Mouse (Mus musculus): ENCODE data around the gene Galnt7. TPM values are rescaled to one million over a fixed set of nuclear protein-coding genes. Genes with fewer than 3 reads are reported as not detected.

The Galnt7 gene
- polyA plus RNA-seq (2015; fragmentation: Nextera tagmentation; extraction: Ambion mirVana), result 2.9 and 3.2 TPM in 2 replicates

GRCm38 (mm10) chr8:57652456-57653055 is at the start of gene Galnt7:
Gene Galnt7, minus strand, starts transcription at chr8:57653032.
- Histone ChIP-seq H3K36me3 (replicated peaks; ENCODE audit: insufficient read depth, low read length) (no peaks in the 10 kb centered on the region), H3K4me3 (ENCODE audit: low read depth, low read length) (peak within 1 kb of the TSS; percentile 85), H3K27me3 (ENCODE audit: insufficient read depth, low read length) (no peaks in the 10 kb centered on the region), H3K9ac (replicated peaks) (peak within 1 kb of the TSS; percentile 89), H3K27ac (ENCODE audit: low read depth) (peak within 1 kb of the TSS; percentile 96), H3K9me3 (ENCODE audit: low read length) (no peaks in the 10 kb centered on the region), H3K4me1 (ENCODE audit: insufficient read depth) (peaks cover 16% of the 10 kb centered on the region), H3K4me2 (ENCODE audit: low read depth, low read length) (peak within 1 kb of the TSS; percentile 92)
- DNase-seq (peak; percentile 73), ATAC-seq (peak; percentile 74)
- WGBS (ENCODE audit: insufficient replicate concordance), result under 1% methylated on average over 35 of the region's 74 CpGs
- no peak for TF ChIP-seq EP300 (IDR thresholded peaks at IDR 0.05; ENCODE audit: low read depth)
- TF ChIP-seq CTCF (IDR thresholded peaks at IDR 0.05; ENCODE audit: low read depth), result no peak

- Histone ChIP-seq H3K4me2 (ENCODE audit: low read depth, low read length) (no peak overlapping the region), H3K4me3 (ENCODE audit: low read depth, low read length) (no peak overlapping the region), H3K27ac (ENCODE audit: low read depth) (no peak overlapping the region), H3K9ac (replicated peaks) (no peak overlapping the region), H3K9me3 (ENCODE audit: low read length) (no peaks in the 10 kb centered on the region), H3K4me1 (ENCODE audit: insufficient read depth) (no peaks in the 10 kb centered on the region), H3K27me3 (ENCODE audit: insufficient read depth, low read length) (no peaks in the 10 kb centered on the region), H3K36me3 (replicated peaks; ENCODE audit: insufficient read depth, low read length) (no peaks in the 10 kb centered on the region)
- 68% methylated on average over 7 of the region's 7 CpGs for WGBS (ENCODE audit: insufficient replicate concordance)
- DNase-seq, result no peak
- no peak for ATAC-seq
- no peak for TF ChIP-seq EP300 (IDR thresholded peaks at IDR 0.05; ENCODE audit: low read depth)
Observed at GRCm38 (mm10) chr8:57688633-57689032, 35.8 kb upstream of the Galnt7 start.

- no peaks in the 10 kb centered on the region for H3K9me3 ChIP-seq (ENCODE audit: low read length)
- no peak for ATAC-seq
- no peak overlapping the region for H3K4me3 ChIP-seq (ENCODE audit: low read depth, low read length)
- H3K27me3 ChIP-seq (ENCODE audit: insufficient read depth, low read length), result no peaks in the 10 kb centered on the region
- TF ChIP-seq CTCF (IDR thresholded peaks at IDR 0.05; ENCODE audit: low read depth) (no peak), EP300 (IDR thresholded peaks at IDR 0.05; ENCODE audit: low read depth) (no peak)
- no peak for DNase-seq
- no peak overlapping the region for H3K9ac ChIP-seq (replicated peaks)
- H3K4me2 ChIP-seq (ENCODE audit: low read depth, low read length), result no peak overlapping the region
- H3K27ac ChIP-seq (ENCODE audit: low read depth), result no peak overlapping the region
- no peaks in the 10 kb centered on the region for H3K36me3 ChIP-seq (replicated peaks; ENCODE audit: insufficient read depth, low read length)
- 70% methylated on average over 3 of the region's 3 CpGs for WGBS (ENCODE audit: insufficient replicate concordance)
- H3K4me1 ChIP-seq (ENCODE audit: insufficient read depth), result no peaks in the 10 kb centered on the region
Observed at GRCm38 (mm10) chr8:57685803-57686202, 33.0 kb upstream of the Galnt7 start.

GRCm38 (mm10) chr8:57680044-57680443 is 27.2 kb upstream of the Galnt7 start:
- Histone ChIP-seq H3K36me3 (replicated peaks; ENCODE audit: insufficient read depth, low read length) (no peaks in the 10 kb centered on the region), H3K9me3 (ENCODE audit: low read length) (no peaks in the 10 kb centered on the region), H3K9ac (replicated peaks) (no peak overlapping the region), H3K4me1 (ENCODE audit: insufficient read depth) (no peaks in the 10 kb centered on the region), H3K4me3 (ENCODE audit: low read depth, low read length) (no peak overlapping the region), H3K27me3 (ENCODE audit: insufficient read depth, low read length) (no peaks in the 10 kb centered on the region), H3K27ac (ENCODE audit: low read depth) (no peak overlapping the region), H3K4me2 (ENCODE audit: low read depth, low read length) (no peak overlapping the region)
- 79% methylated on average over 5 of the region's 5 CpGs for WGBS (ENCODE audit: insufficient replicate concordance)
- no peak for TF ChIP-seq CTCF (IDR thresholded peaks at IDR 0.05; ENCODE audit: low read depth)
- no peak for TF ChIP-seq EP300 (IDR thresholded peaks at IDR 0.05; ENCODE audit: low read depth)
- ATAC-seq, result no peak
- no peak for DNase-seq

- H3K9ac ChIP-seq (replicated peaks), result no peak overlapping the region
- 45% methylated on average over 2 of the region's 2 CpGs for WGBS (ENCODE audit: insufficient replicate concordance)
- no peak for DNase-seq
Observed at GRCm38 (mm10) chr8:57664121-57664520, 11.3 kb upstream of the Galnt7 start.

GRCm38 (mm10) chr8:57660019-57660418 is 7.2 kb upstream of the Galnt7 start:
- H3K27ac ChIP-seq (ENCODE audit: low read depth), result no peak overlapping the region
- DNase-seq, result no peak
- H3K9me3 ChIP-seq (ENCODE audit: low read length), result no peaks in the 10 kb centered on the region
- H3K4me3 ChIP-seq (ENCODE audit: low read depth, low read length), result no peak overlapping the region
- no peak overlapping the region for H3K9ac ChIP-seq (replicated peaks)
- no peak for ATAC-seq
- H3K4me2 ChIP-seq (ENCODE audit: low read depth, low read length), result no peak overlapping the region
- 67% methylated on average over 2 of the region's 2 CpGs for WGBS (ENCODE audit: insufficient replicate concordance)
- no peaks in the 10 kb centered on the region for H3K4me1 ChIP-seq (ENCODE audit: insufficient read depth)
- H3K36me3 ChIP-seq (replicated peaks; ENCODE audit: insufficient read depth, low read length), result no peaks in the 10 kb centered on the region
- no peaks in the 10 kb centered on the region for H3K27me3 ChIP-seq (ENCODE audit: insufficient read depth, low read length)
- no peak for TF ChIP-seq CTCF (IDR thresholded peaks at IDR 0.05; ENCODE audit: low read depth)
- TF ChIP-seq EP300 (IDR thresholded peaks at IDR 0.05; ENCODE audit: low read depth), result no peak

More at GRCm38 (mm10) chr8:57664121-57664520, 11.3 kb upstream of the Galnt7 start:
- no peak for ATAC-seq
- no peaks in the 10 kb centered on the region for H3K36me3 ChIP-seq (replicated peaks; ENCODE audit: insufficient read depth, low read length)
- TF ChIP-seq CTCF (IDR thresholded peaks at IDR 0.05; ENCODE audit: low read depth) (no peak), EP300 (IDR thresholded peaks at IDR 0.05; ENCODE audit: low read depth) (no peak)
- H3K4me1 ChIP-seq (ENCODE audit: insufficient read depth), result no peaks in the 10 kb centered on the region
- H3K27ac ChIP-seq (ENCODE audit: low read depth), result no peak overlapping the region
- H3K9me3 ChIP-seq (ENCODE audit: low read length), result no peaks in the 10 kb centered on the region
- H3K4me2 ChIP-seq (ENCODE audit: low read depth, low read length), result no peak overlapping the region
- no peak overlapping the region for H3K4me3 ChIP-seq (ENCODE audit: low read depth, low read length)
- H3K27me3 ChIP-seq (ENCODE audit: insufficient read depth, low read length), result no peaks in the 10 kb centered on the region
